Mouse (Mus musculus) spleen, postnatal 36 days (tissue): ENCODE results near the gene Tnfrsf18.
A peak's percentile ranks its signal among the peaks of the same experiment; 100 is the strongest.

Experiments used
- DNase-seq, 2 experiments: peaks; one replicate each; pipeline ENCODE4 v3.0.0; 2022; ENCODE audit warnings: low spot score in 2 of 2, mixed read lengths in 1 of 2

Gene Tnfrsf18

GRCm38 (mm10) chr4:156076911-156077382 is 51.0 kb downstream of the Tnfrsf18 start:
- DNase-seq, result peak in 1 of 2 experiments; percentile 26

GRCm38 (mm10) chr4:156077499-156078301 is 51.7 kb downstream of the Tnfrsf18 start:
- DNase-seq, result peak; percentile 59 to 62
